Mouse (Mus musculus): ENCODE data around the gene 9330182L06Rik.

9330182L06Rik gene

GRCm38 (mm10) chr5:9525507-9525906 is 259.6 kb downstream of the 9330182L06Rik start:
- no peak for DNase-seq (ENCODE audit: low spot score in 2 of 2)

All from spleen, postnatal 10 days (tissue).